Mouse (Mus musculus) brain, adult 10 weeks (tissue): ENCODE data around the gene Zfp931. TPM values are rescaled to one million over a fixed set of nuclear protein-coding genes. Genes with fewer than 3 reads are reported as not detected.

Experiments
- polyA plus RNA-seq: library from polyadenylated mRNA; stranded (reverse); fragments of 350-450 nt; fragmentation: Illumina TruSeq; extraction: RNeasy Lipid Tissue Mini Kit (QIAGEN cat#74804); gene quantifications from one replicate; pipeline ENCODE4 v1.2.3, GENCODE M21; 2015; ENCODE audit warnings: low read depth, low replicate concordance

The Zfp931 gene
- 40.4 TPM for polyA plus RNA-seq

DNA sequence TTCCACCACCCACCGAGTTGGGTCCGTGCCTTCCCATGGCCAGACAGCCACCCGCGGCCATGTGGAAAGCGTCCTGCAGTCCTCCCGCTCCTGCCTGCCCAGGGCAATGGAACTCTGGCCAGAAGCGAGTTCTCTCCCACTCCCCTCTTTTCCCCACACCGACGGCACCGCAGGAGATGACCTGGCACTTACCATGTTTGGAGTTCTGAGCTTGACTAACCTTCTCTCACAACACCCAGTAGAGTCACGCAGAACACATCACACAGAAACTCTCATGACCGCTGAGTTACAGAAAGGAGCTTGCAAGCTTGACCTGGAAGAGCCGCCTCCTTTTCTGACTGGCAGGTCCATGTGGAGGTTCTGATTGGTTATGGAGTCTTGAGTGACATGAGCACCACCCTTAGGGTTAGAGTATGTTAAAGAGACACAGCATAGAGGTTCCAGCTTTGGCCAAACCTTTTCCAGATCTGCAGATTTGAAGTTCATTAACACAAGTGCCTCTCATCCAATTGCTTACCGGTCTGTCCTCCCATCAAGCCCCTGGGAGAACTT is at the start of gene Zfp931:
TSS of gene Zfp931 (minus strand) at position 311 of the 552 bp plus-strand sequence.

DNA sequence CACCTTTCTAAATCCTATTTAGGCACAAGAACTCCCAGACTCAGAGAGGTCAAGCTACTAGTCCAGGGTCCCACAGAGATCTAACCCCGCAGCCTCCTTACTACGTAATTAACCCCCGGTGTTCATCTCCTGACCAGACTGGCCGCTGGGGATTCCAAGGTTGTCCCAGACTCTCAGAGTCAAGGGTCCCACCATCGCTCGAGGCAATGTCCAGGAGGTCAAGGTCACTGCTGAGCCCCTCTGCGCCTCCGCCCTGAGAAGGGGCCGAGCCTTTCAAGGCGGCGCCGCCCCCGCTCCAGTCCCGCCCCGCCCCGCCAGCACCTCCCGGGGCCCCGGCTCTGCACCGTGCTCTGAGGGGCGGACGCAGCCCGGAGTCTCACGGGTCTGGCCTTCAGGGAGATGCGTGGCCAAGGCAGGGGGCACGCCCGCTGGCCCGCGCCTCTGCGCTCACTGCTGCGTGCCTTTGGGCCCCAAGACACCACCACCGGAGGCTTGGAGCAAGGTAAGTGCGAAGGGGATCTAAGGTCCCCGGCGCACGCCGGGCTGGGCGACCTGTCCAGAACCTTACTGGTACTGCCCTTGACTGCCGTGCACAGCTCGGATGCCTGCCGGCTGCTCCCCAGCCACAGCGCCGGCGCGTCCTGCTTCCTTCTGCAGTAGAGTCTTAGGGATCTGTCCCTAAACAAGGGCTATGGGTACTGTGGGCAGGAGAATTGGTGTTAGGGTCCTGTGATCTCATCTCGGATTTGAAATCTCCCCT is 40.7 kb upstream of the Zfp931 start, which contains the start of gene Phactr3:
TSS of gene Phactr3 (plus strand) at position 175 of the 760 bp plus-strand sequence.

DNA sequence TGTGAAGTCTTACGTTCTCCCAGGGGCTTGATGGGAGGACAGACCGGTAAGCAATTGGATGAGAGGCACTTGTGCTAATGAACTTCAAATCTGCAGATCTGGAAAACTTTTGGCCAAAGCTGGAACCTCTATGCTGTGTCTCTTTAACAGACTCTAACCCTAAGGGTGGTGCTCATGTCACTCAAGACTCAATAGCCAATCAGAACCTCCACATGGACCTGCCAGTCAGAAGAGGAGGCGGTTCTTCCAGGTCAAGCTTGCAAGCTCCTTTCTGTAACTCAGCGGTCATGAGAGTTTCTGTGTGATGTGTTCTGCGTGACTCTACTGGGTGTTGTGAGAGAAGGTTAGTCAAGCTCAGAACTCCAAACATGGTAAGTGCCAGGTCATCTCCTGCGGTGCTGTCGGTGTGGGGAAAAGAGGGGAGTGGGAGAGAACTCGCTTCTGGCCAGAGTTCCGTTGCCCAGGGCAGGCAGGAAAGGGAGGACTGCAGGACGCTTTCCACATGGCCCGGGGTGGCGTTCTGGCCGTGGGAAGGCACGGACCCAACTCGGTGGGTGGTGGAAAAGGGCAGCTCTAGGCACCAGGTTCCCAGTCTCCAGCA is 55.2 kb downstream of the Zfp931 start, which contains the start of gene Zfp971:
TSS of gene Zfp971 (plus strand) at position 274 of the 601 bp plus-strand sequence.

Other genes starting within 250 kb of the Zfp931 start
- gene Gm14325, start 238.1 kb downstream of the Zfp931 start, polyA plus RNA-seq: 93.9 TPM
- 9.0 TPM for gene Gm14327, start 181.4 kb downstream of the Zfp931 start, polyA plus RNA-seq
- not detected for gene Zfp972, start 152.9 kb downstream of the Zfp931 start, polyA plus RNA-seq
- gene Gm14326, start 121.2 kb downstream of the Zfp931 start, polyA plus RNA-seq: 65.8 TPM
- 29.6 TPM for gene Zfp971, start 55.2 kb downstream of the Zfp931 start, polyA plus RNA-seq
- 107 TPM for gene Phactr3, start 40.5 kb upstream of the Zfp931 start, polyA plus RNA-seq